Mouse (Mus musculus): ENCODE data around the gene Slc7a1.

The Slc7a1 gene

GRCm38 (mm10) chr5:148399660-148400443, at the start of gene Slc7a1:
TSS of gene Slc7a1 (minus strand) at chr5:148399904.
- in situ Hi-C loops (cut with MboI, MseI): loop anchor here (10.0 kb wide), 3 partner anchors 145 to 1235 kb away; partner anchors contain the start of gene Hsph1

GRCm38 (mm10) chr5:148444974-148445373, 45.3 kb upstream of the Slc7a1 start:
- in situ Hi-C loops (cut with MboI, MseI): loop anchor here (5.0 kb wide), 1 partner anchor 108 kb away; no protein-coding TSS in a partner anchor

- in situ Hi-C loops (cut with MboI, MseI): no loop called here
Observed at GRCm38 (mm10) chr5:148443734-148444133, 44.0 kb upstream of the Slc7a1 start.

- in situ Hi-C loops (cut with MboI, MseI): no loop called here
Observed at GRCm38 (mm10) chr5:148435660-148436059, 36.0 kb upstream of the Slc7a1 start.

- in situ Hi-C loops (cut with MboI, MseI): no loop called here
Observed at GRCm38 (mm10) chr5:148432121-148432520, 32.4 kb upstream of the Slc7a1 start.

- in situ Hi-C loops (cut with MboI, MseI): no loop called here
Observed at GRCm38 (mm10) chr5:148428846-148429245, 29.1 kb upstream of the Slc7a1 start.

GRCm38 (mm10) chr5:148425136-148425535, 25.4 kb upstream of the Slc7a1 start:
- in situ Hi-C loops (cut with MboI, MseI): no loop called here

GRCm38 (mm10) chr5:148421326-148421725, 21.6 kb upstream of the Slc7a1 start:
- in situ Hi-C loops (cut with MboI, MseI): no loop called here

GRCm38 (mm10) chr5:148419112-148419526, 19.4 kb upstream of the Slc7a1 start:
- in situ Hi-C loops (cut with MboI, MseI): no loop called here

GRCm38 (mm10) chr5:148418436-148418835, 18.7 kb upstream of the Slc7a1 start:
- in situ Hi-C loops (cut with MboI, MseI): no loop called here

- in situ Hi-C loops (cut with MboI, MseI): no loop called here
Observed at GRCm38 (mm10) chr5:148417756-148418155, 18.1 kb upstream of the Slc7a1 start.

GRCm38 (mm10) chr5:148416461-148416860, 16.8 kb upstream of the Slc7a1 start:
- in situ Hi-C loops (cut with MboI, MseI): no loop called here

GRCm38 (mm10) chr5:148414233-148414632, 14.5 kb upstream of the Slc7a1 start:
- in situ Hi-C loops (cut with MboI, MseI): no loop called here

- in situ Hi-C loops (cut with MboI, MseI): no loop called here
Observed at GRCm38 (mm10) chr5:148412504-148412903, 12.8 kb upstream of the Slc7a1 start.

- in situ Hi-C loops (cut with MboI, MseI): no loop called here
Observed at GRCm38 (mm10) chr5:148409465-148409864, 9.8 kb upstream of the Slc7a1 start.

- in situ Hi-C loops (cut with MboI, MseI): no loop called here
Observed at GRCm38 (mm10) chr5:148406913-148407312, 7.2 kb upstream of the Slc7a1 start.

GRCm38 (mm10) chr5:148404548-148404947, 4.8 kb upstream of the Slc7a1 start:
- in situ Hi-C loops (cut with MboI, MseI): no loop called here

- in situ Hi-C loops (cut with MboI, MseI): no loop called here
Observed at GRCm38 (mm10) chr5:148402641-148403040, 2.9 kb upstream of the Slc7a1 start.

- in situ Hi-C loops (cut with MboI, MseI): loop anchor here (10.0 kb wide), 3 partner anchors 146 to 1236 kb away; partner anchors contain the start of gene Hsph1
Observed at GRCm38 (mm10) chr5:148398766-148399659, 691 bp downstream of the Slc7a1 start.

- in situ Hi-C loops (cut with MboI, MseI): loop anchor here (10.0 kb wide), 3 partner anchors 146 to 1236 kb away; partner anchors contain the start of gene Hsph1
Observed at GRCm38 (mm10) chr5:148398451-148398765, 1.3 kb downstream of the Slc7a1 start.

- in situ Hi-C loops (cut with MboI, MseI): loop anchor here (10.0 kb wide), 3 partner anchors 147 to 1237 kb away; partner anchors contain the start of gene Hsph1
Observed at GRCm38 (mm10) chr5:148397911-148398310, 1.8 kb downstream of the Slc7a1 start.

GRCm38 (mm10) chr5:148397418-148397817, 2.3 kb downstream of the Slc7a1 start:
- in situ Hi-C loops (cut with MboI, MseI): loop anchor here (10.0 kb wide), 3 partner anchors 147 to 1237 kb away; partner anchors contain the start of gene Hsph1
